Mouse (Mus musculus): Measurements from ENCODE around the gene Prr5l. TPM values are rescaled to one million over a fixed set of nuclear protein-coding genes. Genes with fewer than 3 reads are reported as not detected.

The Prr5l gene
- polyA plus RNA-seq, 1 experiment from 2014 or later = 3.8 TPM

DNA sequence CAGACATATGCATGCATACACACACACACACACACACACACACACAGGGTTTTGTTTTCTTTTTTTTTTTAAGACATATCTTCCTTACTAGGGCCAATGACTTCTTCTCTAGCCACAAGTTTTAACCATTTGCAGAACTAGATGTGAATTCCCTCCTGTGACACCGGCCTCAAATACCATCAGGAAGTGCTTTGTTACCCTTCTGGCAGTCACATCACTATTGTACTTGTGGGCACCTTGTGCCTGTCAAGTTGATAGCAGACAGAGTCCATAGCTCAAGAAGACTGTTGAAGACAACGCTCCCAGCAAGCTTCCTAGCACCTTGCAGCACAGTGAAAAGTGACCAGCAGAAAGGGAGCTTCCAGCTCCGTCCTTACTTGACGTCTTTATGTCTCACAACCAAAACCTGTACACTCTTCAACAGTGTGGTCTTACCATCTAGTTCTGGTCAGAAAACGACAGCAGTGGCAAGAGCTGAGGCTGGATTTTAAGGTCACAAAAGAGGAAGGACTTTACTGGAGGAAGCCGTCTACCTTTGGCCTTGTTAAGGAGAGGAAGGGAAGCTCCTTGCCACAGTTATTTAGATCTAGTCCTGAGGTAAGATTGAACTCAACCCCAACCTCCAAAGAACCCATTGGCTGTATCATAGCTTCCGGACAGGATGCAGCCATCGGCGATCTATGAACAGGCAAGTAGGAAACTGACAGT is 47.9 kb downstream of the Prr5l start:
- Histone ChIP-seq H3K4me2 (replicated peaks; ENCODE audit: low read depth) (no peak overlapping the region), H3K9ac (ENCODE audit: low read length) (no peak overlapping the region), H3K9me3 (ENCODE audit: control insufficient read depth, low read length) (no peaks in the 10 kb centered on the region), H3K27ac (replicated peaks) (no peak overlapping the region), H3K27me3 (ENCODE audit: control insufficient read depth, insufficient read depth, low read length) (no peaks in the 10 kb centered on the region), H3K36me3 (ENCODE audit: control insufficient read depth, insufficient read depth, low read length) (no peaks in the 10 kb centered on the region), H3K4me3 (ENCODE audit: low read depth, low read length) (no peak overlapping the region), H3K4me1 (replicated peaks; ENCODE audit: control insufficient read depth, insufficient read depth) (no peaks in the 10 kb centered on the region)
- ATAC-seq (ENCODE audit: low FRiP score, low TSS enrichment) (no peak), DNase-seq (ENCODE audit: low spot score) (no peak)
- no peak for TF ChIP-seq EP300 (optimal IDR thresholded peaks at IDR 0.05)
- WGBS = 82% methylated on average over 9 of the region's 9 CpGs

GRCm38 (mm10) chr2:101832361-101832760 is 50.5 kb downstream of the Prr5l start:
- H3K36me3 ChIP-seq (ENCODE audit: control insufficient read depth, insufficient read depth, low read length) = no peaks in the 10 kb centered on the region
- no peaks in the 10 kb centered on the region for H3K9me3 ChIP-seq (ENCODE audit: control insufficient read depth, low read length)
- H3K4me2 ChIP-seq (replicated peaks; ENCODE audit: low read depth) = no peak overlapping the region
- ATAC-seq (ENCODE audit: low FRiP score, low TSS enrichment) (no peak), DNase-seq (ENCODE audit: low spot score) (no peak)
- H3K4me3 ChIP-seq (ENCODE audit: low read depth, low read length) = no peak overlapping the region
- 51% methylated on average over 9 of the region's 9 CpGs for WGBS
- H3K27ac ChIP-seq (replicated peaks) = no peak overlapping the region
- TF ChIP-seq CTCF (IDR thresholded peaks at IDR 0.05; ENCODE audit: low read depth) (no peak), EP300 (optimal IDR thresholded peaks at IDR 0.05) (no peak)
- H3K4me1 ChIP-seq (replicated peaks; ENCODE audit: control insufficient read depth, insufficient read depth) = no peaks in the 10 kb centered on the region; the same call in 1 of the 2 replicates
- no peak overlapping the region for H3K9ac ChIP-seq (ENCODE audit: low read length)
- H3K27me3 ChIP-seq (ENCODE audit: control insufficient read depth, insufficient read depth, low read length) = no peaks in the 10 kb centered on the region

- no peaks in the 10 kb centered on the region for H3K27me3 ChIP-seq (ENCODE audit: control insufficient read depth, insufficient read depth, low read length)
- no peaks in the 10 kb centered on the region for H3K36me3 ChIP-seq (ENCODE audit: control insufficient read depth, insufficient read depth, low read length)
- H3K27ac ChIP-seq (replicated peaks) = no peak overlapping the region
- H3K9me3 ChIP-seq (ENCODE audit: control insufficient read depth, low read length) = no peaks in the 10 kb centered on the region
- DNase-seq (ENCODE audit: low spot score) (no peak), ATAC-seq (ENCODE audit: low FRiP score, low TSS enrichment) (no peak)
- H3K4me3 ChIP-seq (ENCODE audit: low read depth, low read length) = no peak overlapping the region
- no peaks in the 10 kb centered on the region; the same call in 1 of the 2 replicates for H3K4me1 ChIP-seq (replicated peaks; ENCODE audit: control insufficient read depth, insufficient read depth)
- no peak overlapping the region for H3K9ac ChIP-seq (ENCODE audit: low read length)
- no peak overlapping the region for H3K4me2 ChIP-seq (replicated peaks; ENCODE audit: low read depth)
- WGBS = 53% methylated on average over 5 of the region's 5 CpGs
- no peak for TF ChIP-seq CTCF (IDR thresholded peaks at IDR 0.05; ENCODE audit: low read depth)
- no peak for TF ChIP-seq EP300 (optimal IDR thresholded peaks at IDR 0.05)
These were observed 51.0 kb downstream of the Prr5l start for GRCm38 (mm10) chr2:101831851-101832250.

- no peak overlapping the region for H3K27ac ChIP-seq (replicated peaks)
- no peak for DNase-seq (ENCODE audit: low spot score)
- no peak for ATAC-seq (ENCODE audit: low FRiP score, low TSS enrichment)
- 49% methylated on average over 9 of the region's 9 CpGs for WGBS
- TF ChIP-seq CTCF (IDR thresholded peaks at IDR 0.05; ENCODE audit: low read depth) = no peak
- no peak for TF ChIP-seq EP300 (optimal IDR thresholded peaks at IDR 0.05)
- H3K4me2 ChIP-seq (replicated peaks; ENCODE audit: low read depth) = no peak overlapping the region
- H3K9me3 ChIP-seq (ENCODE audit: control insufficient read depth, low read length) = no peaks in the 10 kb centered on the region
- no peaks in the 10 kb centered on the region for H3K36me3 ChIP-seq (ENCODE audit: control insufficient read depth, insufficient read depth, low read length)
- no peak overlapping the region for H3K9ac ChIP-seq (ENCODE audit: low read length)
- H3K27me3 ChIP-seq (ENCODE audit: control insufficient read depth, insufficient read depth, low read length) = no peaks in the 10 kb centered on the region
- H3K4me3 ChIP-seq (ENCODE audit: low read depth, low read length) = no peak overlapping the region
- H3K4me1 ChIP-seq (replicated peaks; ENCODE audit: control insufficient read depth, insufficient read depth) = no peaks in the 10 kb centered on the region; the same call in 1 of the 2 replicates
These were observed 52.5 kb downstream of the Prr5l start for GRCm38 (mm10) chr2:101830186-101830915.

DNA sequence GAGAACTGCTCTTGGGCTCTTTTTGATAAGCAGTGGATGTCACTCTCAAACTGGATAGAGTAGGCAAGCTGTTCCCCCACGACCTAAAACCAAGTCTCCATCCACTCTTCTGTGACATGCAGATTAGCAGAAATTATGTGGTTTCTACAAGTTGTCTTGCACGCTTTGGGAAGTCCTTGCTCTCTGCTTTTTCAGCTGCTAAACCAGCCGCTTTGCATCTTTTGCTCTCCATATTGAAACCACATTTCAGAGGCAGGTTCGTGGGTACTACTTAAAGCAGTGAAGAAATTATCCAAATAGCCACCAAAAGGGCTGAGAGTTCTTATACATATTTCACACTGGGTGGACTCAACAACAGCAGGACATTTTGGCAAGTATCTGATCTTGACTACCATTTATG is 53.8 kb downstream of the Prr5l start:
- Histone ChIP-seq H3K9me3 (ENCODE audit: control insufficient read depth, low read length) (no peaks in the 10 kb centered on the region), H3K4me3 (ENCODE audit: low read depth, low read length) (no peak overlapping the region), H3K27me3 (ENCODE audit: control insufficient read depth, insufficient read depth, low read length) (no peaks in the 10 kb centered on the region), H3K9ac (ENCODE audit: low read length) (no peak overlapping the region), H3K4me2 (replicated peaks; ENCODE audit: low read depth) (no peak overlapping the region), H3K36me3 (ENCODE audit: control insufficient read depth, insufficient read depth, low read length) (no peaks in the 10 kb centered on the region), H3K4me1 (replicated peaks; ENCODE audit: control insufficient read depth, insufficient read depth) (no peaks in the 10 kb centered on the region; the same call in 1 of the 2 replicates), H3K27ac (replicated peaks) (no peak overlapping the region)
- no peak for TF ChIP-seq CTCF (IDR thresholded peaks at IDR 0.05; ENCODE audit: low read depth)
- TF ChIP-seq EP300 (optimal IDR thresholded peaks at IDR 0.05) = no peak
- DNase-seq (ENCODE audit: low spot score) (no peak), ATAC-seq (ENCODE audit: low FRiP score, low TSS enrichment) (no peak)
- WGBS = 83% methylated on average over 4 of the region's 4 CpGs

- no peaks in the 10 kb centered on the region for H3K36me3 ChIP-seq (ENCODE audit: control insufficient read depth, insufficient read depth, low read length)
- H3K4me1 ChIP-seq (replicated peaks; ENCODE audit: control insufficient read depth, insufficient read depth) = no peaks in the 10 kb centered on the region; the same call in 1 of the 2 replicates
- ATAC-seq (ENCODE audit: low FRiP score, low TSS enrichment) = no peak
- no peak overlapping the region for H3K27ac ChIP-seq (replicated peaks)
- H3K9me3 ChIP-seq (ENCODE audit: control insufficient read depth, low read length) = no peaks in the 10 kb centered on the region
- TF ChIP-seq CTCF (IDR thresholded peaks at IDR 0.05; ENCODE audit: low read depth) = peak; percentile 72
- TF ChIP-seq EP300 (optimal IDR thresholded peaks at IDR 0.05) = no peak
- no peak overlapping the region for H3K4me3 ChIP-seq (ENCODE audit: low read depth, low read length)
- no peaks in the 10 kb centered on the region for H3K27me3 ChIP-seq (ENCODE audit: control insufficient read depth, insufficient read depth, low read length)
- no peak overlapping the region for H3K9ac ChIP-seq (ENCODE audit: low read length)
- no peak for DNase-seq (ENCODE audit: low spot score)
- WGBS = 35% methylated on average over 5 of the region's 5 CpGs
- no peak overlapping the region for H3K4me2 ChIP-seq (replicated peaks; ENCODE audit: low read depth)
These were observed 54.7 kb downstream of the Prr5l start for GRCm38 (mm10) chr2:101828057-101828643.
